Mouse (Mus musculus): ENCODE data around the gene Nat8l. TPM values are rescaled to one million over a fixed set of nuclear protein-coding genes. Genes with fewer than 3 reads are reported as not detected.
A peak's percentile ranks its signal among the peaks of the same experiment; 100 is the strongest.

Gene Nat8l
- polyA plus RNA-seq, 1 experiment from 2014 or later, result 0.12 TPM

- H3K4me3 ChIP-seq (ENCODE audit: low read depth, low read length), result peak overlapping the region; percentile 59
- no peaks in the 10 kb centered on the region for H3K36me3 ChIP-seq (ENCODE audit: control insufficient read depth, insufficient read depth)
- peaks cover 33% of the 10 kb centered on the region for H3K27me3 ChIP-seq (ENCODE audit: control insufficient read depth, insufficient read depth, low read depth, low read length)
- peak overlapping the region; percentile 62 for H3K4me2 ChIP-seq (ENCODE audit: low read depth, low read length)
- no peaks in the 10 kb centered on the region; the same call in 1 of the 2 replicates for H3K4me1 ChIP-seq (ENCODE audit: control insufficient read depth, low read depth, low read length)
- no peaks in the 10 kb centered on the region for H3K9me3 ChIP-seq (replicated peaks; ENCODE audit: control insufficient read depth, low read length)
- H3K27ac ChIP-seq (ENCODE audit: low read length), result no peak overlapping the region
- WGBS (ENCODE audit: insufficient replicate concordance), result 8% methylated on average over 26 of the region's 26 CpGs
- no peak for ATAC-seq (ENCODE audit: low read depth)
- H3K9ac ChIP-seq (ENCODE audit: low read depth, low read length), result no peak overlapping the region
Measured at GRCm38 (mm10) chr5:33982731-33983259, 13.0 kb upstream of the Nat8l start.

- Histone ChIP-seq H3K4me3 (ENCODE audit: low read depth, low read length) (peak within 1 kb of the TSS; percentile 59), H3K4me2 (ENCODE audit: low read depth, low read length) (peak within 1 kb of the TSS; percentile 62), H3K36me3 (ENCODE audit: control insufficient read depth, insufficient read depth) (no peaks in the 10 kb centered on the region), H3K9me3 (replicated peaks; ENCODE audit: control insufficient read depth, low read length) (no peaks in the 10 kb centered on the region), H3K9ac (ENCODE audit: low read depth, low read length) (no peak within 1 kb of the TSS), H3K27me3 (ENCODE audit: control insufficient read depth, insufficient read depth, low read depth, low read length) (peaks cover 33% of the 10 kb centered on the region), H3K27ac (ENCODE audit: low read length) (no peak within 1 kb of the TSS), H3K4me1 (ENCODE audit: control insufficient read depth, low read depth, low read length) (no peaks in the 10 kb centered on the region; the same call in 1 of the 2 replicates)
- 1% methylated on average over 87 of the region's 88 CpGs for WGBS (ENCODE audit: insufficient replicate concordance)
- peak; percentile 39 for ATAC-seq (ENCODE audit: low read depth)
Measured at GRCm38 (mm10) chr5:33983309-33984121, 12.3 kb upstream of the Nat8l start, which contains the start of gene Gm1673. Gene Gm1673 (plus strand): TSS chr5:33983433.

GRCm38 (mm10) chr5:33994671-33995625, 836 bp upstream of the Nat8l start:
- no peak for ATAC-seq (ENCODE audit: low read depth)
- Histone ChIP-seq H3K9ac (ENCODE audit: low read depth, low read length) (no peak overlapping the region), H3K27ac (ENCODE audit: low read length) (no peak overlapping the region), H3K9me3 (replicated peaks; ENCODE audit: control insufficient read depth, low read length) (no peaks in the 10 kb centered on the region), H3K4me3 (ENCODE audit: low read depth, low read length) (peak overlapping the region; percentile 60; the same call in 1 of the 2 replicates), H3K27me3 (ENCODE audit: control insufficient read depth, insufficient read depth, low read depth, low read length) (peaks cover 50% of the 10 kb centered on the region), H3K36me3 (ENCODE audit: control insufficient read depth, insufficient read depth) (no peaks in the 10 kb centered on the region), H3K4me2 (ENCODE audit: low read depth, low read length) (peak overlapping the region; percentile 64; the same call in 1 of the 2 replicates), H3K4me1 (ENCODE audit: control insufficient read depth, low read depth, low read length) (no peaks in the 10 kb centered on the region; the same call in none of the 2 replicates)
- WGBS (ENCODE audit: insufficient replicate concordance), result 34% methylated on average over 28 of the region's 28 CpGs

GRCm38 (mm10) chr5:33996694-33997045, 886 bp downstream of the Nat8l start:
- H3K9me3 ChIP-seq (replicated peaks; ENCODE audit: control insufficient read depth, low read length), result no peaks in the 10 kb centered on the region
- ATAC-seq (ENCODE audit: low read depth), result no peak
- H3K27me3 ChIP-seq (ENCODE audit: control insufficient read depth, insufficient read depth, low read depth, low read length), result peaks cover 50% of the 10 kb centered on the region
- no peaks in the 10 kb centered on the region for H3K36me3 ChIP-seq (ENCODE audit: control insufficient read depth, insufficient read depth)
- H3K9ac ChIP-seq (ENCODE audit: low read depth, low read length), result no peak overlapping the region
- under 1% methylated on average over 52 of the region's 55 CpGs for WGBS (ENCODE audit: insufficient replicate concordance)
- peak overlapping the region; percentile 64 for H3K4me2 ChIP-seq (ENCODE audit: low read depth, low read length)
- H3K27ac ChIP-seq (ENCODE audit: low read length), result no peak overlapping the region
- peak overlapping the region; percentile 60 for H3K4me3 ChIP-seq (ENCODE audit: low read depth, low read length)
- H3K4me1 ChIP-seq (ENCODE audit: control insufficient read depth, low read depth, low read length), result no peaks in the 10 kb centered on the region; the same call in none of the 2 replicates

- Histone ChIP-seq H3K4me1 (ENCODE audit: control insufficient read depth, low read depth, low read length) (no peaks in the 10 kb centered on the region; the same call in none of the 2 replicates), H3K27ac (ENCODE audit: low read length) (no peak overlapping the region), H3K36me3 (ENCODE audit: control insufficient read depth, insufficient read depth) (no peaks in the 10 kb centered on the region), H3K27me3 (ENCODE audit: control insufficient read depth, insufficient read depth, low read depth, low read length) (peaks cover 50% of the 10 kb centered on the region), H3K9me3 (replicated peaks; ENCODE audit: control insufficient read depth, low read length) (no peaks in the 10 kb centered on the region), H3K4me3 (ENCODE audit: low read depth, low read length) (peak overlapping the region; percentile 60), H3K4me2 (ENCODE audit: low read depth, low read length) (peak overlapping the region; percentile 64), H3K9ac (ENCODE audit: low read depth, low read length) (no peak overlapping the region)
- no peak for ATAC-seq (ENCODE audit: low read depth)
- 1% methylated on average over 66 of the region's 80 CpGs for WGBS (ENCODE audit: insufficient replicate concordance)
Measured at GRCm38 (mm10) chr5:33997051-33997741, 1.4 kb downstream of the Nat8l start.

- Histone ChIP-seq H3K9me3 (replicated peaks; ENCODE audit: control insufficient read depth, low read length) (no peaks in the 10 kb centered on the region), H3K4me3 (ENCODE audit: low read depth, low read length) (no peak overlapping the region), H3K36me3 (ENCODE audit: control insufficient read depth, insufficient read depth) (no peaks in the 10 kb centered on the region), H3K27me3 (ENCODE audit: control insufficient read depth, insufficient read depth, low read depth, low read length) (peaks cover 50% of the 10 kb centered on the region), H3K4me2 (ENCODE audit: low read depth, low read length) (peak overlapping the region; percentile 64; the same call in 1 of the 2 replicates), H3K9ac (ENCODE audit: low read depth, low read length) (no peak overlapping the region), H3K27ac (ENCODE audit: low read length) (no peak overlapping the region), H3K4me1 (ENCODE audit: control insufficient read depth, low read depth, low read length) (no peaks in the 10 kb centered on the region; the same call in none of the 2 replicates)
- ATAC-seq (ENCODE audit: low read depth), result no peak
- WGBS (ENCODE audit: insufficient replicate concordance), result 63% methylated on average over 20 of the region's 20 CpGs
Measured at GRCm38 (mm10) chr5:33997829-33998504, 2.2 kb downstream of the Nat8l start.

- Histone ChIP-seq H3K4me3 (ENCODE audit: low read depth, low read length) (no peak overlapping the region), H3K9ac (ENCODE audit: low read depth, low read length) (no peak overlapping the region), H3K9me3 (replicated peaks; ENCODE audit: control insufficient read depth, low read length) (no peaks in the 10 kb centered on the region), H3K4me2 (ENCODE audit: low read depth, low read length) (no peak overlapping the region), H3K36me3 (ENCODE audit: control insufficient read depth, insufficient read depth) (no peaks in the 10 kb centered on the region), H3K27me3 (ENCODE audit: control insufficient read depth, insufficient read depth, low read depth, low read length) (peaks cover 50% of the 10 kb centered on the region), H3K27ac (ENCODE audit: low read length) (no peak overlapping the region), H3K4me1 (ENCODE audit: control insufficient read depth, low read depth, low read length) (no peaks in the 10 kb centered on the region; the same call in none of the 2 replicates)
- 76% methylated on average over 3 of the region's 3 CpGs for WGBS (ENCODE audit: insufficient replicate concordance)
- no peak for ATAC-seq (ENCODE audit: low read depth)
Measured at GRCm38 (mm10) chr5:33998505-33998877, 2.7 kb downstream of the Nat8l start.
